Mouse (Mus musculus) liver, embryonic 14.5 days (tissue): Measurements from ENCODE around the gene Gm11937.
"Not testable (repeated sequence)": the region's sequence is repeated elsewhere in the genome, so short reads cannot be mapped to it uniquely, and the experiment has no call there.

ENCODE experiments used
- CTCF ChIP-seq: IDR thresholded peaks from 2 replicates; pipeline ENCODE4 v1.5.1; 2016; ENCODE audit warnings: antibody characterized with exemption, low read depth, control low read depth
- EP300 ChIP-seq: IDR thresholded peaks from 2 replicates; pipeline ENCODE4 v1.6.1; 2016; ENCODE audit warnings: antibody characterized with exemption, low read depth

GRCm38 (mm10) chr11:99643635-99644139 is 33.7 kb upstream of the Gm11937 start, which contains the start of gene Krtap4-7:
- TF ChIP-seq CTCF, EP300: not testable (repeated sequence)
